Mouse (Mus musculus) C2C12 (cell line): ENCODE measurements at regions not wholly inside any gene's neighbourhood (a gene's known extent, or its start where the extent isn't known, plus 50 kb on each side); places are given as distances from the start of the nearest gene placed in this dataset.

Experiments used
- H3K27me3 ChIP-seq: one replicate; pipeline ENCODE4 v1.6.1; 2011; ENCODE audit not compliant: control insufficient read depth, insufficient read depth, insufficient read length
- H3K36me3 ChIP-seq: one replicate; pipeline ENCODE4 v1.6.1; 2011; ENCODE audit not compliant: control insufficient read depth, insufficient read depth
- H3K4me3 ChIP-seq: one replicate; pipeline ENCODE4 v1.5.1; 2011; ENCODE audit warnings: mild to moderate bottlenecking, control low read depth; ENCODE audit not compliant: poor library complexity, insufficient read depth, severe bottlenecking
- H3K79me2 ChIP-seq: one replicate; pipeline ENCODE4 v1.6.1; 2011; ENCODE audit not compliant: control insufficient read depth, insufficient read depth
- H3K79me3 ChIP-seq: one replicate; pipeline ENCODE4 v1.6.1; 2011; ENCODE audit warnings: low read depth, control low read depth
- H3ac ChIP-seq: one replicate; pipeline ENCODE3; 2011; ENCODE audit warnings: low read depth; ENCODE audit not compliant: control insufficient read depth, insufficient read length
- CEBPB ChIP-seq: IDR thresholded peaks from one replicate; pipeline ENCODE4 v1.6.1; 2011; ENCODE audit warnings: low read depth, mild to moderate bottlenecking, control low read depth, moderate library complexity
- CTCF ChIP-seq: IDR thresholded peaks from one replicate; pipeline ENCODE4 v1.5.1; 2011; ENCODE audit not compliant: control insufficient read depth, insufficient read depth, insufficient read length
- FOSL1 ChIP-seq: IDR thresholded peaks from one replicate; pipeline ENCODE4 v1.8.0; 2011; ENCODE audit warnings: mild to moderate bottlenecking, low read length; ENCODE audit not compliant: poor library complexity, insufficient read depth, severe bottlenecking
- MAX ChIP-seq: IDR thresholded peaks from one replicate; pipeline ENCODE4 v1.6.1; 2011; ENCODE audit warnings: mild to moderate bottlenecking, control low read depth
- MYOD1 ChIP-seq: IDR thresholded peaks from one replicate; pipeline ENCODE4 v1.6.1; 2011; ENCODE audit warnings: low read depth; ENCODE audit not compliant: control insufficient read depth, insufficient read length
- MYOG ChIP-seq: IDR thresholded peaks from one replicate; pipeline ENCODE4 v1.6.1; 2011; ENCODE audit not compliant: control insufficient read depth, insufficient read length; ENCODE audit errors: extremely low read depth
- USF1 ChIP-seq: IDR thresholded peaks from one replicate; pipeline ENCODE4 v1.6.1; 2011; ENCODE audit warnings: low read depth, mild to moderate bottlenecking, control low read depth, moderate library complexity

DNA sequence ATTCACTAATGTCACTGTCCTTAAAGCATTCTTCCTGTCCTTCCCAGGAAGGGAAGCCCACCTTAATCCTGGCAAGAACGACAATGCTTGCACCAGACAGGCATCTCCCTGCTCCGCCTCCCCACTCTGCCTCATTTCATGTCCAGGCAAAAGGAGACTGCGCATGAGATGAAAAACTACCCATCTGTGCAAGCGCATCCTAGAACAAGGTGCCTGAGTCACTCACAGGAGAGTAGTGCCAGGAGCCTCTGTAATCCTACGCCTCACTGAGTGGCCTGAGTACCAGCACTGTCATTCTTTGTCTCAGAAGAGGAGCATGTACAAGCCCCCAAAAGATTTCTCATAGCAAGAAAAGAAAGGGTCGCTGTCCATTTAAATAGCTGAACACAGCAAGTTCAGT is 198.2 kb downstream of the Tox3 start:
- Histone ChIP-seq H3K27me3 (no peaks in the 10 kb centered on the region), H3ac (no peak overlapping the region)

DNA sequence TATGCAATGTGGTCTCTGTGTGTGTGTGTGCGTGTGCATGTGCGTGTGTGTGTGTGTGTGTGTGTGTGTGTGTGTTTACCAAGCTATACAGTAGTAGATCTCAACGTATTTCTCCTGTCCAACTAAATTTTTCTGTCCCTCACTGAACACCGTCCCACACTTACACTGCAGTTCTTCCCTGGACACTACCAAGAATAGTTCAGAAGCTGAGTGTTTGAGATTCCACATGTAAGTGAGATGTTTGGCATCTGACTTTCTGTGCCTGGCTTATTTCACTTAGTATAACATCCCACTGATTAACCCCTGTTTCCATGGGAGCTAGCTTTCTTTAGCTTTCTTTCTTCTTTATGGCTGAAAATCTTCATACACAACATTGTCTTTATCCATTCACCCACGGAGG is 213.5 kb downstream of the Tox3 start:
- Histone ChIP-seq H3K36me3 (no peaks in the 10 kb centered on the region), H3K79me2 (no peaks in the 10 kb centered on the region), H3K79me3 (no peaks in the 10 kb centered on the region), H3K4me3 (no peak overlapping the region), H3K27me3 (no peaks in the 10 kb centered on the region), H3ac (no peak overlapping the region)
- TF ChIP-seq CEBPB (no peak), MYOD1 (no peak), CTCF (no peak), USF1 (no peak), MAX (no peak), FOSL1 (no peak), MYOG (no peak)

More for the DNA sequence above, 198.2 kb downstream of the Tox3 start:
- Histone ChIP-seq H3K79me2 (no peaks in the 10 kb centered on the region), H3K4me3 (no peak overlapping the region), H3K79me3 (no peaks in the 10 kb centered on the region), H3K36me3 (no peaks in the 10 kb centered on the region)
- TF ChIP-seq USF1 = no peak
- no peak for TF ChIP-seq MAX
- TF ChIP-seq MYOG = no peak
- no peak for TF ChIP-seq CTCF

GRCm38 (mm10) chr8:90130704-90131267 is 217.4 kb downstream of the Tox3 start:
- Histone ChIP-seq H3K79me2 (no peaks in the 10 kb centered on the region), H3K27me3 (no peaks in the 10 kb centered on the region), H3K4me3 (no peak overlapping the region), H3K79me3 (no peaks in the 10 kb centered on the region), H3ac (no peak overlapping the region), H3K36me3 (no peaks in the 10 kb centered on the region)
- no peak for TF ChIP-seq MYOG
- no peak for TF ChIP-seq CTCF
- no peak for TF ChIP-seq USF1

DNA sequence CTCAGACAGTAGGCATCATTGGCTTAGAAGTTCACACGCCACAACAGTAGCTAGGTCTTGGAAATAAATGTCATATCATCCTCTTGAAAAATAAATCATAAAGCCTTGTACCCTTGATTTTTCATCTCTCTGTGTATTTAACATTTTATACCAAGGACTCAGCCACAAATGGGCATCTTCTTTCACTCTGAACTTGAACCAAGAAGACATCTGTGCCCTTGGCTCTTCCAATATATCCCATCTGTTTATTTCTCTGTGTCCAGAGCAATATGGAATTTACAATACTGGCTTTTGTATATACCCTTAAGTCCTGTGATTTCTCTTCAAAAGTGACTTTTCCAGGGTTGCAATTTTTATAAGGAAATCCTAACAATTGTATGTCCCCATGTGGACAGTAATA is 222.7 kb downstream of the Tox3 start:
- Histone ChIP-seq H3K79me2 (no peaks in the 10 kb centered on the region), H3K36me3 (no peaks in the 10 kb centered on the region), H3K79me3 (no peaks in the 10 kb centered on the region), H3K4me3 (no peak overlapping the region), H3K27me3 (no peaks in the 10 kb centered on the region), H3ac (no peak overlapping the region)
- no peak for TF ChIP-seq MYOD1
- TF ChIP-seq USF1 = no peak
- no peak for TF ChIP-seq MAX

DNA sequence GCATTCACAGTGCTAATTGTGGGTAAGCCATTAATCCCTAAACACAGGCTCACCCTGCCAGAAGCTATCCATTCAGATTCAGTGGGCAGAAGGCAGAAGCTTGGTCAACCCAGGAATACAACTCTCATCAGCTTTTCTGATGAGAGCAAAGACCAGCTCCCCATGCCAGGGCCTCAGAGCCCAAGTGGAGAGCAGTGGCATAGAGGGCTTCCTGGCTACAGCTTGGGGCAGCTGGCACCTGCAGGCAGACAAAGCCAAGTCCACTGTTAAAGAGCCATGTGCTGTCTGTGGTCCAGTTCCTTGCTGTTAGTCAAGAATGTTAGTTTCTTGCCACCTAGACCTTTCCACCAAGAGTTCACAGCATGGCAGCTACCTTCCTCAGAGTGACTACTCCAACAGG is 225.0 kb downstream of the Tox3 start:
- no peaks in the 10 kb centered on the region for H3K36me3 ChIP-seq
- no peak for TF ChIP-seq USF1
- TF ChIP-seq FOSL1 = no peak
- H3K27me3 ChIP-seq = no peaks in the 10 kb centered on the region
- no peak overlapping the region for H3ac ChIP-seq
- H3K79me3 ChIP-seq = no peaks in the 10 kb centered on the region
- no peaks in the 10 kb centered on the region for H3K79me2 ChIP-seq
- H3K4me3 ChIP-seq = no peak overlapping the region

DNA sequence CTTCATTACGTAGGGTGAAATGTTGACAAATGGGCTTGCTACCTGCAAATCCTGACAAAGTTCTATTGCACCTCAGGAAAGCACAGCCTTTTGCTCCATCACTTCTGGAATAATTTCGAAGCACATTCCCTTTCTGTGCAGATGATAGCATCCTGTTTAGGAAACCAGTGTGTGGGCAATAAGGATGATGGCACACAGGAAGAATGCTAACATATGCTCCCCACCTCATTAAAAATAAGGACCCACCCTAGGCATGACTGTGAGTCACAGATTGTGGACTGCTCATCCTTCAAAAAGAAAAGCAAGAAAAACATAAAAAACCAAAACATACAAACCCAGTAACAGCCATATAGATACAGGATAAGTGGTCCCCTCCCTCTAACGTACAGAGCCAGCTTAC is 226.2 kb downstream of the Tox3 start:
- Histone ChIP-seq H3K27me3 (no peaks in the 10 kb centered on the region), H3K36me3 (no peaks in the 10 kb centered on the region), H3K79me2 (no peaks in the 10 kb centered on the region), H3K4me3 (no peak overlapping the region), H3K79me3 (no peaks in the 10 kb centered on the region), H3ac (no peak overlapping the region)
- no peak for TF ChIP-seq USF1
- TF ChIP-seq MYOD1 = peak; percentile 62

- no peaks in the 10 kb centered on the region for H3K27me3 ChIP-seq
- TF ChIP-seq MYOD1 = no peak
- no peak for TF ChIP-seq CEBPB
- no peak for TF ChIP-seq USF1
- no peak for TF ChIP-seq CTCF
- no peak for TF ChIP-seq MAX
- TF ChIP-seq MYOG = no peak
- TF ChIP-seq FOSL1 = no peak
- no peaks in the 10 kb centered on the region for H3K36me3 ChIP-seq
- H3K79me2 ChIP-seq = no peaks in the 10 kb centered on the region
- H3K4me3 ChIP-seq = no peak overlapping the region
- H3ac ChIP-seq = no peak overlapping the region
- no peaks in the 10 kb centered on the region for H3K79me3 ChIP-seq
Measured at GRCm38 (mm10) chr8:90121017-90121416, 227.1 kb downstream of the Tox3 start.

GRCm38 (mm10) chr8:90115436-90115835 is 232.7 kb downstream of the Tox3 start:
- TF ChIP-seq CTCF (no peak), USF1 (no peak), MAX (no peak), CEBPB (no peak), MYOG (no peak), MYOD1 (no peak), FOSL1 (no peak)
- no peaks in the 10 kb centered on the region for H3K27me3 ChIP-seq
- H3K36me3 ChIP-seq = no peaks in the 10 kb centered on the region
- no peak overlapping the region for H3K4me3 ChIP-seq
- H3K79me3 ChIP-seq = no peaks in the 10 kb centered on the region
- no peak overlapping the region for H3ac ChIP-seq
- H3K79me2 ChIP-seq = no peaks in the 10 kb centered on the region
